Mouse (Mus musculus) adrenal gland (tissue): ENCODE results near the gene Gm10837.

Source experiments
- intact Hi-C: fragments of 180-260 bp; cut with DNase I; formaldehyde crosslinking; loops from one replicate; pipeline ENCODE4 v1.15.1; 2025

The Gm10837 gene

DNA sequence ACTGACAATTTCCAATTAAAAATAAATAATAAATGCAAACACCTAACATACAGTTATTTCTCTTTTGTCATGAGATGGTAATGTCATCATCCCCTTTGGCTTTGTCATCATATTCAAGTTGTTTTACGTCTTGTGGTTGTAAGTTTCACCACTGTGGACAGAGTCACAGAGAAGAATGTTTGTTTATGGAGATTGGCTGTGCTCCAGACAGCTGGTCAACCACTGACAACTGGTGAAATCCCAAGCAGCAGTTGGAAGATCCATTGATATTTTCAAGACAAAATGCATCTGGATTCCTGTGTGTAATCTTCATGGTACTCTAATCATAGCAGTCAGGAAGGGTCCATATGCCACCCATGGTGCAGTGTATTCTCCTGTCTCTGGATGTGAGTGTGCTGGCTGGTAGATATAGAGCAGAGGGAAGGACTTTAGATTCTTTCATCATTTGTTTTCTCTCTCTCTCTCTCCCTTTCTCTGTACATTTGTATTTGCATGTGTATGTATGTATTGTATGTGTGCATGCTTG is 23.2 kb downstream of the Gm10837 start:
- intact Hi-C loops: no loop called here

DNA sequence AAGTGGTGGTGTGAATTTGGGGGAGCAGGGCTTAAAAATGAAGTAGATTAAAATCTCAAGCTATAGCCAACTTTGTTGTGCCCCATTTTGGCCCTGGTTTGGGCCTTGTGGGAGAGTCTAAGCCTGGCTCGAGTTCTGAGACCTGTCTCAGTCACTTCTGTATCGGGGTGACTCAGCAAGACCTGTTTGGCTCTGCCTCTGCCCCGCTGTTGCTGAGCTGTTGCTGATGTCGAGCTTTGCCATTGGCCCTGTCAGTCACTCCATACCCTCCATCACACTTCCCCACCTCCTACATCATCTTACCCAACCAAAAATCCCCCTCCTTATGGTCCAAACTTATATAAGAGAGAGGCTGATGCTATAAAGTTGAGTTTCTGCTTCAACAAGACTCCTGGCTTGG is 38.1 kb downstream of the Gm10837 start:
- intact Hi-C loops: no loop called here

DNA sequence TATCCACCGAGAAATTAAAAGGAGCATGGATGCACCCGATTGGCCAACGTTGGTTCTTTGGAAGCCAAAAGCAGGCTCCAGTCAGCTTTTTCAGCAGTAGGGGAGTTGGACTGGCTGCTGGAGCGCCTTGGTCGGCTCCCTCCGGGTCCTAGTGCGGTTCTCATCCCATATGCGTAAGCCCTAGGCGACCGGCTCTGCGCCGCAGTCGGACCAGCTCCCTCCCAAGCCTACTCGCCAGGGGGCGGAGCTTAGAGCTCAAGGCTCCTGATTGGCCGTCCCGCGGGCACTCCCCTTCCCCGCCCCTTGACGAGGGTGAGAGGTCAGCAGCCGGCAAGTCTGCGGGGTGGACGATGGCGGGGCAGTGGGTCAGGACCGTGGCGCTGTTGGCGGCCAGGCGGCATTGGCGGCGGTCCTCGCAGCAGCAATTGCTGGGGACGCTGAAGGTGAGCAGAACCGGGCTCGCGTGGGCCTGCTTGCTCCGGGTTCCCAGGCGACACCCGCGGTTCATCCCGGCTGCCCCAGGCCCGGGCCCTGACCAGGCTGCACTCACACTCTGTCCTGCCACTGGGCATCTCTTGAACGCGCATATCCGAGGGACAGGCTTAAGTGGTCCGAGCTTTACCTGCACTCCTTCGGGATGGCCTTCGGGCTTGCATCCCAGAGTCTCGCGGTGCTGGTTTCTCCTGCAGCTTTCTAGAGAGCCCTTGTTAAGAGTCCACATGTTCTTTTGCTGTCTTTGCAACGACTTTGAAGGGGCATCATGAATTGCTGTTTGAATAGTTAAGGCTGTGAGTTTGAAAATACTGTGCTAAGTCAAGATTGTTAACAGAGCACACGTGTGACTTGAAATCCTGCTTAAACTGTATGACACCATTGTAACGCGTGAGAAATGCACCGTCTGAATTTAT is 43.9 kb downstream of the Gm10837 start, which contains the start of gene Pcca:
Gene Pcca (plus strand): TSS at position 308 of the 908 bp plus-strand sequence.
- intact Hi-C loops: loop anchor here (10.0 kb wide), 1 partner anchor 341 kb away; no protein-coding TSS in a partner anchor

DNA sequence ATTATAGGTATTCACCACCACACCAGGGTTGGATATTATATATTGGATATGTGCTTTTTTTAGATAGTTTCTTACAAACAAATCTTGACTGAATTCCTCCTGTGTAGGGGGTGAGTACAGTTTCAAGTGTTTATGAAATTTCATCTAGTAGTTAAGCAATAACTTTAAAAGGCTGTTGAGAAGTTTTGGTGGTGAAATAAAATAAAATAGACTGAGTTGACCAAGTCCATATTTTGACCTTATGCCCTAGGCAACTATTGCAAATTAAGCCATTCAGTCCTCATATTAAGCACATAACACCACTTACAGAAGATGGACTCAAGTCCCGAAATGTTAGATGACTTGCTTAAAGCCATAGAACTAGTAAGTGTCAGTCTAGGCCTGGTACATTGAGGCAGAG is 45.6 kb downstream of the Gm10837 start:
- intact Hi-C loops: loop anchor here (10.0 kb wide), 1 partner anchor 339 kb away; no protein-coding TSS in a partner anchor
